Mouse (Mus musculus) inflammation-experienced regulatory T-cells (primary cell): ENCODE measurements around the gene Syndig1. TPM values are rescaled to one million over a fixed set of nuclear protein-coding genes. Genes with fewer than 3 reads are reported as not detected.

ENCODE experiments used
- polyA plus RNA-seq, 2 experiments: library from polyadenylated mRNA; unstranded; fragments of 100-300 nt; shearing (Covaris generic); gene quantifications; one replicate each; pipeline ENCODE4 v1.2.1; 2017

The Syndig1 gene
- polyA plus RNA-seq = under 1 TPM; 0.13 to 0.42 TPM

DNA sequence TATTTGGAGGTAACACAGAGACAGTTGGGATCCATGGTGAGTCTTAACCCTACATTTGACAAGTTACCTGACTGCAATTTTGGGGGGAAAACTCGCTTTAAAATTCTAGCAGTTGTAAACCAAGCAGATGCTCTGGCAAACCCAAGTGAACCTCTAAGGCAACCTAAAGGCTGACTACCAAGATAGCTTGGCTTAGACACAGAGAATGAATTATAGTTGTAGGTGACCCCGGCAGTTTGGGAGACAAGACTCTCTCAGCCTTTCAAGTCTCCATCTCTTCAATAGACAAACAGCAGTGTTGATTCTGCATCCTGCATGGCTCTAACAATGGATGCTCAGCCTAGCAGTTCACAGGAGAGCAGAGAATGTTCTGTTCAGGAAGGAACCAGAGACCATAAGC is at the start of gene Syndig1:
Gene Syndig1, plus strand, starts transcription at position 301 of the 400 bp plus-strand sequence.

DNA sequence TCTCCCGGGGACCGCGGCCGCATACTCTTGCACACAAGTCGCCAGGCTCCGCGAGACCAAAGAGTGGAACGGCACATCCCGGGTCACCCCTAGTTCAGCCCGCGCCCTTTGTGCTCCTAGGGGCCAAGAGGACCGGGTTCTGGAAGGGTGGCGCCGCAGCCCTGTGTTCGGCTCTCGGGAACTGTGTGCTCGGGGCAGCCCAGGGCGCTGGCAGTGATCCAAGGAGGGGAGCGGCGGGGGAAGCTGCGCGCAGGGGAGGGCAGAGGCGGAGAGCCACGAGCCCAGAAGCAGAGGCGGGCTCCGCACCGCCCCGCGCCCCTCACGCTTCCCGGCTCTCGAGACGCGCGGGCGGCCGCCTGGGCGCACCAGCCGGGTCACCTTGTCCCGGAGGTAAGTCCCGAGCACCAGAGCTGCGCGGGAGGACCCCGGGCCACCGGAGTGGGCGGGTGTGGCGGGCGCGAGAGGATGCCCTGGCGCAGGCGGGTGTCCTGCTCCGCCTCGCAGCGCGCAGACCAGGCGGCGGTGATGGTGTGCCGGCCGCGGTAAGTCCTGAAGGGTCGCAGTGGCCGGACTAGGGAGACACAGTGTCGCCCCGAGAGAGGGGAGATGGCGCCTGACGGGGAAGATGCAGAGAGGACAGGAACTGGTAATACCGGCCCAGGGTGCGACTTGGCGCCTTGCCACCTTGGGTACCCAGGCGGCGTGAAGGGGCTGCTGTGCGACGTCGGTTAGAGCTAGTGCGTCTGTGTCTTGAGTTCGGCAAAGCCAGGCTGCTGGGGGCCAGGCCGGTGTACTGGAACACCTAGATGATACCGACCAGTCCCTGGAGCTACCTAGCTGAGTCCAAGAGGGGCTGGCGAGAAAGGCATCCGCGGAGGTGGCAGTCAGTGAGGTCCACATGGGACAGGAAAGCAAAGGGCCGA is 1.8 kb downstream of the Syndig1 start, which contains the start of gene C530025M09Rik:
Gene C530025M09Rik, minus strand, starts transcription at position 678 of the 923 bp plus-strand sequence.

Other genes with a start within 250 kb of the Syndig1 start
- not detected for gene C530025M09Rik, start 2.0 kb downstream of the Syndig1 start, polyA plus RNA-seq